Mouse (Mus musculus) ES-Bruce4 (cell line): ENCODE data around the gene Rassf2.

ENCODE experiments used
- CTCF ChIP-seq: IDR thresholded peaks from one replicate; pipeline ENCODE4 v1.8.1; 2011; ENCODE audit warnings: low read depth, low read length
- POLR2A ChIP-seq: IDR thresholded peaks from one replicate; pipeline ENCODE4 v1.8.1; 2011; ENCODE audit warnings: low read length; ENCODE audit not compliant: insufficient read depth

GRCm38 (mm10) chr2:132055349-132055753 is 25.3 kb upstream of the Rassf2 start:
- TF ChIP-seq CTCF (no peak), POLR2A (no peak)
